Mouse (Mus musculus): ENCODE results near the gene Cyp2a5. TPM values are rescaled to one million over a fixed set of nuclear protein-coding genes. Genes with fewer than 3 reads are reported as not detected.

The Cyp2a5 gene
- not detected for polyA plus RNA-seq (2017; shearing (Covaris generic))

DNA sequence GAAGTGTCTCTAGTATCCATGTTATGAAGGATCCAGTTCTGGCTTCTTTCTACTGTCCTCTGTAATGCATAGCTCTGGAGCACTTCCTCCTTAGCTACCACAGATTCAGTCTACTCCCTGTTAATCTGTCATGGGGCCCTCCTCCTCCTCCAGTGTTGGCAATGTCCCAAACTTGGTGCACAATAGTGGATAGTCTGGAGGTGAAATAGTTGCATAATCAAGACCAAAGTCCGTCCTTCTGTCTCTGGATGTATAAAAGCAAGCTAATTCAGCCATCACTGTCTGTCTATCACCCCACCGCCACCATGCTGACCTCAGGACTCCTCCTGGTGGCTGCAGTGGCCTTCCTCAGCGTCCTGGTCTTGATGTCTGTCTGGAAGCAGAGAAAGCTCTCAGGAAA, at the start of gene Cyp2a5:
Gene Cyp2a5 (plus strand): TSS at position 247 of the 400 bp plus-strand sequence.

DNA sequence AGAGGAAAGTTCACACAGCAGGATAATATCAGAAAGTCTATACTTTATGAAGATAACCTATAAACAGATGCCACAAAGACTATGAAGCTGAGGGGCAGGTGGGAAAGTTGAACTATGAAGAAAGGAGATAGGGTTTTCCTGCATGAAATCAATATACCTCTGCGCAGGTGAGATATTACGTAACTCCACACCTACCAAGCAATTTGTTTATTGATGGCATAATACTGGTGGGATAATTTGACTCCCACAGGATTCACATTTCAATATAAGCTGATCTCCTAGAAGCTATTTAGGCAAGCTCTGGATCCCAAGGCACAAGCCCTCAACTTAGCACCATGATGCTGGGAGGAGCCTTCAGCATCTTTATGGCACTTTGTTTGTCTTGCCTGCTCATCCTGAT, 26.5 kb upstream of the Cyp2a5 start, which contains the start of gene Cyp2g1:
Gene Cyp2g1 (plus strand): TSS at position 301 of the 400 bp plus-strand sequence.

Other genes starting within 250 kb of the Cyp2a5 start
- 0.17 TPM for gene Vmn1r185, start 216.8 kb upstream of the Cyp2a5 start, polyA plus RNA-seq (2017; shearing (Covaris generic))
- 0.23 TPM for gene Cyp2b23, start 148.9 kb upstream of the Cyp2a5 start, polyA plus RNA-seq (2017; shearing (Covaris generic))
- not detected for gene Cyp2b19, start 78.2 kb upstream of the Cyp2a5 start, polyA plus RNA-seq (2017; shearing (Covaris generic))
- not detected for gene Cyp2g1, start 26.4 kb upstream of the Cyp2a5 start, polyA plus RNA-seq (2017; shearing (Covaris generic))
- gene Cyp2a22, start 104.1 kb downstream of the Cyp2a5 start, polyA plus RNA-seq (2017; shearing (Covaris generic)): not detected
- 0.23 TPM for gene Cyp2a12, start 193.8 kb downstream of the Cyp2a5 start, polyA plus RNA-seq (2017; shearing (Covaris generic))